Mouse (Mus musculus) liver, postnatal 0 days (tissue): Measurements from ENCODE around the gene Slc37a2.

Source experiments
- CTCF ChIP-seq: sonication (generic); IDR thresholded peaks from 2 replicates; pipeline ENCODE4 v1.5.1; 2016; ENCODE audit warnings: antibody characterized with exemption, low read depth
- EP300 ChIP-seq: IDR thresholded peaks from 2 replicates; pipeline ENCODE4 v1.6.1; 2016; ENCODE audit warnings: antibody characterized with exemption, low read depth, mild to moderate bottlenecking

GRCm38 (mm10) chr9:37254531-37255110 is 917 bp downstream of the Slc37a2 start:
- TF ChIP-seq CTCF = no peak
- no peak for TF ChIP-seq EP300
